Mouse (Mus musculus): ENCODE measurements around the gene D17H6S53E.

GRCm38 (mm10) chr17:35163326-35164081 lies 37.3 kb downstream of the D17H6S53E start:
- no peak for TF ChIP-seq POLR2A (IDR thresholded peaks at IDR 0.05; ENCODE audit: borderline replicate concordance, extremely low read depth, low read depth, low read length)
- no peak for TF ChIP-seq CTCF (IDR thresholded peaks at IDR 0.05; ENCODE audit: insufficient read depth, low read length)
